Comparison of ENCODE assay signal across 15 mouse cellular contexts in the genomic region with DNA sequence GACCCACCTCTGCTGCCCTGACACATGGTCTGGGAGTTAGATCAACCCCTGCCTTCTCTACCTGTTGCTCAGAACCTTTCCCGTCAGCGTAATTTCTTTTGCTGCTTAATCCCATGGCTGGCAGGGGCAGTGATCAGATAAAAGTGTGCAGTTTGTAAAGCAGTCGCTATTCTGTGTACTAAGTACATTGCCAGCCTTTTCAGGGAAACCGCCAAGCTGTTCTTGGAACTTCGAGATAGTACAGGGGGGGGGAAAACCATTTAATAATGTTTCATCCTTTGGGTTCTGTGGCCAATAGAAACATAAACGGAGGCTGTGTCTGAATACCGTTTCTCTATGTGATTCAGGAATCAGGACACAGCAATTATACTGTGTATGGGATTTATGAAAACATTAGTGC.
A peak's percentile ranks its signal among the peaks of the same experiment; 100 is the strongest.
DNase-seq lines count a peak whose midpoint lies in the region; ATAC-seq lines count a peak whose summit lies in the region.
"Had no signal": no experiment of that assay in that cellular context is flagged by ENCODE, and none has a peak within 500 bp of the region (broad histone marks: within the 10 kb centered on the region; RNA-seq: fewer than 3 reads in every experiment).

No protein-coding gene starts in this region.

- no peak overlapping the region for H3K9ac ChIP-seq in kidney, embryonic 15.5 days
- H3K9ac ChIP-seq in forebrain, embryonic 11.5 days (ENCODE audit: low read length) = no peak overlapping the region; the same call in 1 of the 2 replicates
- no peak overlapping the region for H3K9ac ChIP-seq in midbrain, embryonic 14.5 days (replicated peaks; ENCODE audit: low read length)
- H3K9ac ChIP-seq: liver, embryonic 14.5 days had no signal

- no peak for ATAC-seq in kidney, embryonic 15.5 days (replicated peaks; ENCODE audit: low FRiP score)
- no peak for ATAC-seq in forebrain, embryonic 11.5 days (replicated peaks; ENCODE audit: low FRiP score)
- no peak for ATAC-seq in midbrain, embryonic 14.5 days (ENCODE audit: low FRiP score, low TSS enrichment)
- ATAC-seq in cerebellum, adult (ENCODE audit: insufficient number of reproducible peaks, low FRiP score, low TSS enrichment) = no peak

- H3K4me2 ChIP-seq in kidney, embryonic 15.5 days = peak overlapping the region; percentile 62
- H3K4me2 ChIP-seq in forebrain, embryonic 11.5 days (ENCODE audit: low read depth, low read length, severe bottlenecking) = peak overlapping the region; percentile 59; the same call in 1 of the 2 replicates
- peak overlapping the region; percentile 46 for H3K4me2 ChIP-seq in midbrain, embryonic 14.5 days (ENCODE audit: low read length)

- no peaks in the 10 kb centered on the region for H3K9me3 ChIP-seq in kidney, embryonic 15.5 days (replicated peaks)
- H3K9me3 ChIP-seq in forebrain, embryonic 11.5 days (ENCODE audit: control insufficient read depth, low read length) = no peaks in the 10 kb centered on the region
- no peaks in the 10 kb centered on the region for H3K9me3 ChIP-seq in midbrain, embryonic 14.5 days (ENCODE audit: control insufficient read depth, low read length)
- H3K9me3 ChIP-seq: heart, embryonic 12.5 days had no signal

- H3K4me1 ChIP-seq in kidney, embryonic 15.5 days = peaks cover 41% of the 10 kb centered on the region
- peaks cover 23% of the 10 kb centered on the region for H3K4me1 ChIP-seq in forebrain, embryonic 11.5 days (replicated peaks; ENCODE audit: control insufficient read depth, insufficient read depth, low read length)
- H3K4me1 ChIP-seq in midbrain, embryonic 14.5 days (ENCODE audit: control insufficient read depth, insufficient read depth, low read length) = peaks cover 43% of the 10 kb centered on the region

- 0 out of 2 replicates have a peak overlapping the region, but pooled peaks have one; percentile 27 for H3K4me3 ChIP-seq in kidney, embryonic 15.5 days (replicated peaks)
- no peak overlapping the region for H3K4me3 ChIP-seq in forebrain, embryonic 11.5 days (ENCODE audit: low read depth, low read length)
- no peak overlapping the region for H3K4me3 ChIP-seq in midbrain, embryonic 14.5 days (replicated peaks; ENCODE audit: low read depth, low read length)
- H3K4me3 ChIP-seq: myocyte had no signal

- peaks cover 19% of the 10 kb centered on the region for H3K27me3 ChIP-seq in kidney, embryonic 15.5 days
- H3K27me3 ChIP-seq in forebrain, embryonic 11.5 days (ENCODE audit: control insufficient read depth, insufficient read depth, low read length) = no peaks in the 10 kb centered on the region
- no peaks in the 10 kb centered on the region for H3K27me3 ChIP-seq in midbrain, embryonic 14.5 days (ENCODE audit: control insufficient read depth, insufficient read depth, low read length)
- H3K27me3 ChIP-seq: CH12.LX had no signal

- no peak for DNase-seq in kidney, postnatal 25 days
- peak; percentile 29 for DNase-seq in c-Kit-positive CD71-positive TER-119-negative erythroid progenitor cells, embryonic 14.5 days (ENCODE audit: low read depth)
- no peak for DNase-seq in forebrain, embryonic 11.5 days (ENCODE audit: low spot score)
- peak; percentile 24 for DNase-seq in midbrain, embryonic 14.5 days
- DNase-seq in testis, postnatal 14 days (ENCODE audit: low spot score) = no peak
- DNase-seq: adrenal gland, postnatal 10 days; lung, postnatal 36 days; thymus, adult 18-20 months had no signal

- no peak overlapping the region for H3K27ac ChIP-seq in kidney, embryonic 15.5 days
- H3K27ac ChIP-seq in forebrain, embryonic 11.5 days (ENCODE audit: low read depth, low read length) = no peak overlapping the region; the same call in 1 of the 2 replicates
- H3K27ac ChIP-seq in midbrain, embryonic 14.5 days (replicated peaks; ENCODE audit: low read depth, low read length) = no peak overlapping the region
- H3K27ac ChIP-seq: left cerebral cortex, adult 2 months; liver, embryonic 14.5 days had no signal

- no peaks in the 10 kb centered on the region for H3K36me3 ChIP-seq in kidney, embryonic 15.5 days
- H3K36me3 ChIP-seq in forebrain, embryonic 11.5 days (ENCODE audit: control insufficient read depth, insufficient read depth, low read length) = no peaks in the 10 kb centered on the region
- H3K36me3 ChIP-seq in midbrain, embryonic 14.5 days (ENCODE audit: control insufficient read depth, insufficient read depth, low read length) = no peaks in the 10 kb centered on the region
- H3K36me3 ChIP-seq: heart, embryonic 12.5 days had no signal

- WGBS in kidney, embryonic 15.5 days = 71% methylated on average over 7 of the region's 7 CpGs
- 50% methylated on average over 7 of the region's 7 CpGs for WGBS in forebrain, embryonic 11.5 days
- 34% methylated on average over 7 of the region's 7 CpGs for WGBS in midbrain, embryonic 14.5 days

Comparison
In these comparisons a context has a peak if more than half of its experiments do, and no peak if none do; other contexts are left out.
1. DNase-seq: peak in c-Kit-positive CD71-positive TER-119-negative erythroid progenitor cells, embryonic 14.5 days (single experiment) and midbrain, embryonic 14.5 days (single experiment); none in kidney, postnatal 25 days (0 of 2), forebrain, embryonic 11.5 days (single experiment) and testis, postnatal 14 days (single experiment).
2. Peak in every context shown above with its lines, with median percentiles within 50 percentile points of each other: H3K4me2 ChIP-seq.